Mouse (Mus musculus): ENCODE data around the gene Cers6.

The Cers6 gene

DNA sequence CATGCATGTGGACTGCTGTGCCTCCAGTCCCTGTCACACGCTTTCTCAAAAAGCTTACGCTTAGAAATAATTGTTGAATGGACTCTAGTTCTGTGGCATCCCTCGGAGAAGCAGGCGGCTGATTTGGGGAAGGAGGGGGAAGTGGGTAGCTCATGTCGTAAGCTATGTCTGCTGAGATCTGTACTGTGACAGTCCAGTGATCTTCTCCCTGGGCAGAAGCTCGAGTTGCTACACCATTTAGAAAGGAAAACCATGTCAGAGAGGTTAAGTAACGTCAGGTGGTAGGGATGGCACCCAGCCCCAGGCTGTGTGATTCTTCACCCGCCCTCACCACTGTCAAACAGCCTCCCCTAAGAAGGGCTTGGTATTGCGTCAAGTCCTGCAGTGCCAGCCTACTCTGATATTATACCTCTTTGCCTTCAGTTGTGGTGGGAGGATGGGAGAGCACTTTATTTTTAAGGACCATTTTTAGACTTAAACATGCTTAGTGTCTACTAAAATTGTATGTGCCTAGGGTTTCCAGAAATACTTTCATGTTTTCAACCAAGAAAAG is 154.0 kb downstream of the Cers6 start:
- no peak for DNase-seq (ENCODE audit: low spot score in 2 of 2)

- no peak for DNase-seq (ENCODE audit: low spot score in 2 of 2)
Measured at GRCm38 (mm10) chr2:69015822-69016221, 154.6 kb downstream of the Cers6 start.

GRCm38 (mm10) chr2:69019026-69019565 is 157.9 kb downstream of the Cers6 start:
- no peak for DNase-seq (ENCODE audit: low spot score in 2 of 2)

GRCm38 (mm10) chr2:69019821-69020489 is 158.7 kb downstream of the Cers6 start:
- DNase-seq (ENCODE audit: low spot score in 2 of 2): no peak

- DNase-seq (ENCODE audit: low spot score in 2 of 2): no peak
Measured at GRCm38 (mm10) chr2:69020636-69021310, 159.5 kb downstream of the Cers6 start.

- no peak for DNase-seq (ENCODE audit: low spot score in 2 of 2)
Measured at GRCm38 (mm10) chr2:69021516-69021915, 160.3 kb downstream of the Cers6 start.

DNA sequence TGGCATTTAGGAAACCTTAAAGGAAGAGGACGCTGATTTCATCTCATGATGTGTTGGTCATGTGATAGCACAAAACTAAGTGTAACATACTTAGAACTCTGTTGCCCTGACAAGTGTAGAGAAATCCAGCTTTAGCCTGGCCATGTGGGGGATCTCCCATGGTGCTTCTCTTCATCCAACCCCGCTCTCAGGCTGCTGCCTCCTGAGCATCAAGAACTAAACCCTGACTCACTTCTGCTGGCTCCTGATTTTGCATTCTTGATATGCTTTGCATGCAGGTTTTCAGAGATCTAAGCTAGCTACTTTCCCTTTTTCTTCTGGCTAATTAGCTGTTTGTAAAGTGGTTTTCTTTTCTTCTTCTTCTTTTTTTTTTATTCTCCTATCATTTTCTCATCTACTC is 163.6 kb downstream of the Cers6 start:
- no peak for DNase-seq (ENCODE audit: low spot score in 2 of 2)

DNA sequence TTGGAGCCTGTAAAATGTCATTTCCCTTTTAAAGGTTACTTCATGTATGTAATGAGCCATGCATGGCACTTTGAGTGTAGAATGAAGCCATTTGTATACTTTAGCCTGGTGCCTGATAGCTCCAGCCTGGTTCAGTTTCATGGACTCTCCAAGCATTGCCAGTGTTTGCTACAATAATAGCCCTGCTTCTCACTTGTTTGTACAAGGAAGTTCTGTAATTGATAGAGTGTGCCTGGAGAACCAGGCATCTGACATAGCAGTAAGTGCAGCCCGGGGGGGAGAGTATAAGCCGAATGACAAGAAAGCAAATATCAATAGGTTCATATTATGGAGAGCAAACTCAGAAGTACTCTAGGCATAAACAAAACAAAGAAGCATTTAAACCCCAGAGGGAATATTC is 171.3 kb downstream of the Cers6 start:
- DNase-seq (ENCODE audit: low spot score in 2 of 2): no peak

DNA sequence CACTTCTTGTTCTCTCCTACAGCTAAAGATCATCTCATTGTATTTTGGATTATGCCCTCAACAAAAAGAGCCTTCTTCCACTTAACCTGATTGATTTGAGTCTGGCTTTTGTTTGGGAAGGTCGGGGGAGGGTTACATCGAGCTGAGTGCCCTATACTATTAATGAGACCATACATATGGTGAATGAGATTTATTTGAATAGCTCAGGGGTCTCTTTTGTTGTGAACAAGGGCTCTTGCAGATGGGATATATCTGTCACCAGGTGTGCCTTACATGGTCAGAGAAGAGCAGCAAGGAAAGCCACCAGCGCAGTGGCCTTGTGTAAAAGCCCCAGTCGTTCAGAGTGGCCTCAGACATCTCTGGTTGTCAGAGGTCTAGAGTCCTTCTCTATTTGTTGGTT is 174.2 kb downstream of the Cers6 start:
- no peak for DNase-seq (ENCODE audit: low spot score in 2 of 2)

DNA sequence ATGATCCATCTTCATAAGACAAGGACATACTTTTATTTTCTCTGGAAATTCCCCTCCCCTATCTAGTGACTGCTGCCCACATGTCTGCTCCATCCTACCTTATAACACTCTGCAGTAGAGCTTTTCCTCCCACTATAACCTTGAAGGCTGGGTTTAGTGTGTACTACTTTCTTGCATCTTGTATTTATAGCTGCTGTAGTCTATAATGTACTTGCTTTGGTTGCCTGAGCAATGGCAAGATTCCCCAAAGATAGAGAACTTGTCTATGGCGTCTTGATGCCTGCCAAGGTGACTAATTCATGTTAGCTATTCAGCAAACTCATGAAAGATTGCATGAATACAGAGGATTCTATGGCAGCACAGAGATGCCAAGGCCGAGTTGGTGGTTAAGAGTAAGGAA is 176.1 kb downstream of the Cers6 start:
- DNase-seq (ENCODE audit: low spot score in 2 of 2): no peak

DNA sequence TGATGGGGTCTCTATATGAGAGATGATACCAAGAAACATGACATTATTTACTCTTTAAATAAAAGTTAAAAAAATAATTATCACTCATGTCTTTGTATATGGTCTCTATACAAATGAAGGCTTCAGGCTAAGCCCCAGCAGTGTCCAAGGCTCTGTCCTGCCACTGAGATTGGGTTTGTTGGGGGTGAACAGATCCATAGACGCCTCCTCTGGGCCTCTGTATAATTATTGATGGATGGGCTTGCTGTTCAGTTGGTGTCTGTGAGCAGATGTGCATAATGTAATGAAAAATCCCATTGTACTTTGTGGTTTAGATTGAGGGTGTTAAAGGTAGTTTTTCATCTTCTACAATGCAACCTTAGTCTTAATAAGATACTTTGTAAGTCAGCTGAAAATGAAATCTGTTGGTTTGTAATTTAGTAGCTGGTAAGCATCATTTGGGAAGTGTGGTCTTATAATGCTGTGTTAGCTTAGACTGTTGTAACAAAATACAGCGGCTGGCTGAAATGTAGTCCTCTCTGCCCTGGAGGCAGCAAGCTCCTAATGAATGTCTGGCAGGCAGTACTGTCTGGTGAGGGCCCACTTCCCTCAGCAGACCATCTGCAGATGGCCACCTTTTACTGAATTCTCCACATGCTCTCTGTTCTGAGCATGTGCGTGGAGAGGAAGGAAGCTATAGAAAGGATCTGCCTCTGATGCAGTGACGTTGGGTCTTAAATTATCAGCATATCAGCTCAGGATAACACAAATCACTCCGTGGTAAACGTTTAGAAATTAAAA is 181.3 kb downstream of the Cers6 start:
- no peak for DNase-seq (ENCODE audit: low spot score in 2 of 2)

DNA sequence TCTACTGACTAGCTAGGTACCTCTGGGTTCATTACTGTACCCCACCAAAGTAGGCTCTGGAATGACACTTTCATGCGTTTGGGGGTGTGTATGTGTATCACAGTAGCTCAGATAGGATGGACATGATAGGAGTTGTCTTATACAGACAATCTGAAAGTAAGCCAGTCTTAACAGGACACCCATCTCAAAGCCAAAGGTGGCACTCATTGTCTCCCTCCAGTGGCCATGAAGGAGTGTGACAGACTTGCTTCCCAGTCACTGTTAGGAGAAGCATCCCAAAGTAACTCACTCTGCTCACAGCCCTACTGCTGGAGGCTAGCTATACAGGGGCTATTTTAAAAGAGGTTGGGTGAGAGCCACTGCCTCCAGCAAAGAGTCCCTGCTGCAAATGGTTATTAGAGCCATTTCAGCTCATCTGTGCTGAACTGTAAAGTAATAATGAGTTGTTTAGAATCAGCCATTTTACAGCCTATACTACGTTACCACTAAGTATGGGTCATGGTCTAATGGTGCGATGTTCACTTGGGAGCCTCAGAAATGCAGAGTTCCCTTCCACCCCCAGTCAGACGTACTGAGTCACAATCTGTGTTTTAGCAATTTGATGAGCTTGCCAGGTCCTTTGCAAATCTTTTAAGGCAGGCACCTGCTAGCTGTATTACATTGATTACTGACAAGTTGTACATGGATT is 182.3 kb downstream of the Cers6 start:
- DNase-seq (ENCODE audit: low spot score in 2 of 2): peak; percentile 32 to 46

GRCm38 (mm10) chr2:69045926-69046325 is 184.7 kb downstream of the Cers6 start:
- DNase-seq (ENCODE audit: low spot score in 2 of 2): no peak

DNA sequence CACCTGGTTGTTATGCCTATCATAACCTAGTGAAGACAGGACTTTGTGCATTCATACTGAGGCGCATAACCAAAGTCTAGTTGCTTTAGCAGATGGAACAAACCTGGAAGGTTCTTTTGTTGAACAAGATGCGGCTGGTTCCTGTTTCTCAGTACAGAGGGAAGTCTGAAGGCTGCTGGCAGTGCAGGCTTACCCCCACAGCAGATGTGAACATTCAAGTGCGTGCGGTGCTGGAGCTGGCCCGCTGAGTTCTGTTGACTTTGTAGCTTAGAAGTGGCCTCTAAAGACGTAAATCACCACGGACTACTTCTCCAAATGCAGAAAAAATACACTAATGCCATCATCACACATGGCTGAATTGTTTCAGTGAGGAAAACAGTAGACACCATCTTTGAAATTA is 186.1 kb downstream of the Cers6 start:
- DNase-seq (ENCODE audit: low spot score in 2 of 2): no peak

GRCm38 (mm10) chr2:69047805-69048204 is 186.6 kb downstream of the Cers6 start:
- DNase-seq (ENCODE audit: low spot score in 2 of 2): no peak

- no peak for DNase-seq (ENCODE audit: low spot score in 2 of 2)
Measured at GRCm38 (mm10) chr2:69049179-69049578, 187.9 kb downstream of the Cers6 start.

GRCm38 (mm10) chr2:69050189-69050588 is 188.9 kb downstream of the Cers6 start:
- DNase-seq (ENCODE audit: low spot score in 2 of 2): no peak

GRCm38 (mm10) chr2:69051596-69051995 is 190.4 kb downstream of the Cers6 start:
- DNase-seq (ENCODE audit: low spot score in 2 of 2): no peak

DNA sequence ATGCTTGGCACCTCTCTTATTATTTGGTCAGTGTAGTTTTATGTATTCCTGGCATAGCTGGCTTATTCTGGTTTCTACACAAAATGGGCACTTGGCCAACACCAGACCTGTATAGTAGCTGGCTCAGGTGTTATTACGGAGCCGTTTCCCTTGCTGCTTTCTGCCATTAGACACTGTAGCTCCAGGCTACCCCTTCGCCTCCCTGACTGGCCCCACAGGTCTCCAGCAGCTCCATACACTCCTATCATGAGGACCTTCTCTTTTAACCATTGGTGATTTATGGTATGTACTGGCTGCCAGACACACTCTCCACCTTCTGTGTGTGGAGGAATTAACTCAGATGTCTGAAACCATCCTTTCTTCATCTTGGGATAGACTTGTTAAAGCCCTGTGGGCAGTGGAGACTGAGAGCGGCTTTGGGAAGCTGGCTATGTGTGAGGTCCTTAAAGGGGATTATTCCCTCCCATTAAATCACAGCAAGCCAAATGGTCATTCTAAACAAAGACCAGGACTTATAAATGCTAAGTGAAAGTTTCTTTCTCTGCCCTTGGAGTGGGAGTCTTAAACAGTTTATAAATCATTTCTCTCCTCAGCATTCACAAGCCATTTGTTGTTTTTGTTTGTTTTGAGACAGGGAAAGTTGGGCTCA is 192.1 kb downstream of the Cers6 start:
- DNase-seq (ENCODE audit: low spot score in 2 of 2): no peak

GRCm38 (mm10) chr2:69054279-69054678 is 193.0 kb downstream of the Cers6 start:
- no peak for DNase-seq (ENCODE audit: low spot score in 2 of 2)

GRCm38 (mm10) chr2:69055174-69055573 is 193.9 kb downstream of the Cers6 start:
- DNase-seq (ENCODE audit: low spot score in 2 of 2): no peak
